In the genomic region with DNA sequence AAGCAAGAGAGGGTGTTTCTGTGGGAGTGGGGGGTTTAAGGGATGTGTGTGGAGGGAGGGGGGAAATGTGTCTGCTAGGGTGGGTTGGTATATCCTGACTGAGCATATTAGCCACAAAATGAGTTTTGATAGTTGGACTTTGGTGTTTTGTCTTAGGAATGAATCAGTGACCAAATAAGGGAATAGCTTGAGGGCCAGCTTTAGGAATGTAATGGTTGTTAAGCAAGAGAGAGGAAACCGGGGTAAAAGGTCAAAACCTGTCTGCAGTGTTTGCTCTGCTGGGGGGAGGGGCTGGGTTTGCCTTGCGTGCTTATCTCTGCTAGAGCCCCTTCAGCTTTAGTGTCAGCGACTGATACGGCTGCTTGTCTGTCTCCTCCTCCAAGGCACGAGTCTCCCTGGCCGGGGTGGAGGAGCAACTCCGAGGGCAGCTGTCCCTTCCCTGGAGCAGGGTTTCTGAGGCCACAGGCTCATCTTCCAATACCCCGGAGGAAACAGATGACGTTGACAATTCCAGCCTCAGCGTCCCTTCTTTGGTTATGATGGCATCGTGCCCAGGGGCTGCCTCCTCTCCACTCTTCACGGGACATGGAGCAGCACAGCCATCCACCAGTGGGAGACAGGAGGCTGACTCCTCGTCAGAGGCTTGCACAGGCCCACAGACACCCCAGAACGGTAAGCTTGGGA, we compare ENCODE assay signal across 8 mouse cellular contexts. TPM values are rescaled to one million over a fixed set of nuclear protein-coding genes. Genes with fewer than 3 reads are reported as not detected.
A peak's percentile ranks its signal among the peaks of the same experiment; 100 is the strongest.
DNase-seq lines count a peak whose midpoint lies in the region; ATAC-seq and TF ChIP-seq lines count a peak whose summit lies in the region.

No protein-coding gene starts in this region.

- no peak for DNase-seq in layer of hippocampus, adult 2 months (ENCODE audit: low spot score in 2 of 2)
- DNase-seq in layer of hippocampus, adult 18-20 months (ENCODE audit: low spot score in 2 of 2), result no peak
- DNase-seq in embryo, embryonic 11 days, result peak; percentile 90
- DNase-seq in heart, postnatal 0 days (ENCODE audit: low spot score), result peak; percentile 90
- peak; percentile 79 for DNase-seq in limb, embryonic 10.5 days (ENCODE audit: low spot score)
- peak; percentile 70 for DNase-seq in urinary bladder, adult 2 months (ENCODE audit: low spot score)
- DNase-seq in right cerebral cortex, postnatal 10 days (ENCODE audit: low spot score in 2 of 2), result no peak

- 0 out of 2 replicates have a peak overlapping the region, but pooled peaks have one; percentile 1 for H3K27ac ChIP-seq in layer of hippocampus, adult 2 months
- peak overlapping the region; percentile 81 for H3K27ac ChIP-seq in heart, postnatal 0 days (ENCODE audit: low read depth)
- H3K27ac ChIP-seq in limb, embryonic 10.5 days, result peak overlapping the region; percentile 94
- H3K27ac ChIP-seq in midbrain, embryonic 12.5 days (replicated peaks), result peak overlapping the region; percentile 58

- TF ChIP-seq EP300 in heart, postnatal 0 days (IDR thresholded peaks at IDR 0.05; ENCODE audit: low read depth), result 0 out of 2 replicates have a peak, but pooled peaks have one; percentile 20

- H3K27me3 ChIP-seq in heart, postnatal 0 days (ENCODE audit: control insufficient read depth, insufficient read depth, low read length), result no peaks in the 10 kb centered on the region
- no peaks in the 10 kb centered on the region for H3K27me3 ChIP-seq in limb, embryonic 10.5 days (ENCODE audit: low read depth, poor library complexity, severe bottlenecking)
- H3K27me3 ChIP-seq in midbrain, embryonic 12.5 days, result 0 out of 2 replicates have a peak, but pooled peaks cover 4% of the 10 kb centered on the region

- H3K9ac ChIP-seq in heart, postnatal 0 days (replicated peaks; ENCODE audit: low read depth, low read length), result peak overlapping the region; percentile 29
- peak overlapping the region; percentile 28; the same call in 1 of the 2 replicates for H3K9ac ChIP-seq in midbrain, embryonic 12.5 days (replicated peaks)

- peaks cover 13% of the 10 kb centered on the region; the same call in 1 of the 2 replicates for H3K4me1 ChIP-seq in heart, postnatal 0 days (ENCODE audit: control insufficient read depth, insufficient read depth)
- peaks cover 51% of the 10 kb centered on the region for H3K4me1 ChIP-seq in limb, embryonic 10.5 days
- H3K4me1 ChIP-seq in midbrain, embryonic 12.5 days, result peaks cover 13% of the 10 kb centered on the region; the same call in 1 of the 2 replicates

- no peak for TF ChIP-seq CTCF in layer of hippocampus, adult 2 months (conservative IDR thresholded peaks at IDR 0.05)
- no peak for TF ChIP-seq CTCF in heart, postnatal 0 days (IDR thresholded peaks at IDR 0.05; ENCODE audit: low read depth)

- H3K4me2 ChIP-seq in heart, postnatal 0 days (ENCODE audit: low read depth, low read length), result peak overlapping the region; percentile 33
- no peak overlapping the region; the same call in 1 of the 2 replicates for H3K4me2 ChIP-seq in midbrain, embryonic 12.5 days (replicated peaks)

- H3K4me3 ChIP-seq in layer of hippocampus, adult 2 months, result no peak overlapping the region
- 0 out of 2 replicates have a peak overlapping the region, but pooled peaks have one; percentile 9 for H3K4me3 ChIP-seq in heart, postnatal 0 days (ENCODE audit: low read depth, low read length)
- peak overlapping the region; percentile 43 for H3K4me3 ChIP-seq in limb, embryonic 10.5 days
- H3K4me3 ChIP-seq in midbrain, embryonic 12.5 days, result no peak overlapping the region

- no peaks in the 10 kb centered on the region; the same call in 1 of the 2 replicates for H3K36me3 ChIP-seq in heart, postnatal 0 days (replicated peaks; ENCODE audit: control insufficient read depth, insufficient read depth, low read length)
- H3K36me3 ChIP-seq in limb, embryonic 10.5 days, result peaks cover 13% of the 10 kb centered on the region
- H3K36me3 ChIP-seq in midbrain, embryonic 12.5 days, result no peaks in the 10 kb centered on the region

- no peaks in the 10 kb centered on the region for H3K9me3 ChIP-seq in heart, postnatal 0 days (replicated peaks; ENCODE audit: control insufficient read depth, low read length)
- H3K9me3 ChIP-seq in limb, embryonic 10.5 days (replicated peaks), result no peaks in the 10 kb centered on the region
- no peaks in the 10 kb centered on the region for H3K9me3 ChIP-seq in midbrain, embryonic 12.5 days

- WGBS in heart, postnatal 0 days, result 2% methylated on average over 14 of the region's 14 CpGs
- 6% methylated on average over 14 of the region's 14 CpGs for WGBS in limb, embryonic 10.5 days
- 15% methylated on average over 14 of the region's 14 CpGs for WGBS in midbrain, embryonic 12.5 days

- peak; percentile 76 for ATAC-seq in heart, postnatal 0 days (ENCODE audit: insufficient read depth, low read depth)
- no peak for ATAC-seq in midbrain, embryonic 12.5 days (ENCODE audit: low FRiP score, low read depth)

RNA-seq across cellular contexts. Expression of a gene that starts 6.3 kb away (rescaled TPM):
- 10 to 100 TPM; 60.4 to 67.8 TPM for total RNA-seq in layer of hippocampus, adult 2 months (2021)
- total RNA-seq in layer of hippocampus, adult 18-20 months (2021), result 10 to 100 TPM; 54.4 to 60.9 TPM
- 32.1 and 38.5 TPM in 2 replicates for total RNA-seq in heart, postnatal 0 days (2014; rRNA removed; ENCODE audit: low replicate concordance)
- polyA plus RNA-seq in heart, postnatal 0 days (2015; fragmentation: Nextera tagmentation; extraction: Ambion mirVana), result 0.65 and 1.1 TPM in 2 replicates
- 0.48 and 0.89 TPM in 2 replicates for polyA plus RNA-seq in limb, embryonic 10.5 days (2016; fragmentation: Nextera tagmentation; extraction: Ambion mirVana)
- 0.64 and 0.93 TPM in 2 replicates for polyA plus RNA-seq in midbrain, embryonic 12.5 days (2016; fragmentation: Nextera tagmentation; extraction: Ambion mirVana)
- polyA plus RNA-seq in urinary bladder, adult 2 months (2012; rRNA removed), result 29.3 and 31.7 TPM in 2 replicates

RNA-seq across cellular contexts. Expression of a gene that starts 29.1 kb away (rescaled TPM):
- total RNA-seq in layer of hippocampus, adult 2 months (2021), result not detected
- not detected for total RNA-seq in layer of hippocampus, adult 18-20 months (2021)
- not detected in 2 replicates for total RNA-seq in heart, postnatal 0 days (2014; rRNA removed; ENCODE audit: low replicate concordance)
- polyA plus RNA-seq in heart, postnatal 0 days (2015; fragmentation: Nextera tagmentation; extraction: Ambion mirVana), result 0.23 TPM in 1 of 2 replicates, not detected in the other
- polyA plus RNA-seq in limb, embryonic 10.5 days (2016; fragmentation: Nextera tagmentation; extraction: Ambion mirVana), result not detected in 2 replicates
- 0.84 and 0.90 TPM in 2 replicates for polyA plus RNA-seq in midbrain, embryonic 12.5 days (2016; fragmentation: Nextera tagmentation; extraction: Ambion mirVana)
- 0.15 and 0.23 TPM in 2 replicates for polyA plus RNA-seq in urinary bladder, adult 2 months (2012; rRNA removed)

RNA-seq across cellular contexts. Expression of a gene that starts 50.0 kb away (rescaled TPM):
- 10 to 100 TPM; 73.4 to 77.3 TPM for total RNA-seq in layer of hippocampus, adult 2 months (2021)
- total RNA-seq in layer of hippocampus, adult 18-20 months (2021), result 10 to 100 TPM; 73.3 to 75.9 TPM
- 141 and 159 TPM in 2 replicates for total RNA-seq in heart, postnatal 0 days (2014; rRNA removed; ENCODE audit: low replicate concordance)
- polyA plus RNA-seq in heart, postnatal 0 days (2015; fragmentation: Nextera tagmentation; extraction: Ambion mirVana), result 165 and 175 TPM in 2 replicates
- 309 and 316 TPM in 2 replicates for polyA plus RNA-seq in limb, embryonic 10.5 days (2016; fragmentation: Nextera tagmentation; extraction: Ambion mirVana)
- polyA plus RNA-seq in midbrain, embryonic 12.5 days (2016; fragmentation: Nextera tagmentation; extraction: Ambion mirVana), result 222 and 233 TPM in 2 replicates
- 142 and 199 TPM in 2 replicates for polyA plus RNA-seq in urinary bladder, adult 2 months (2012; rRNA removed)

RNA-seq across cellular contexts. Expression of a gene that starts 52.3 kb away (rescaled TPM):
- total RNA-seq in layer of hippocampus, adult 2 months (2021), result 10 to 100 TPM; 16.6 to 18.8 TPM
- 10 to 100 TPM; 21.1 to 27.2 TPM for total RNA-seq in layer of hippocampus, adult 18-20 months (2021)
- total RNA-seq in heart, postnatal 0 days (2014; rRNA removed; ENCODE audit: low replicate concordance), result 7.0 and 23.2 TPM in 2 replicates
- polyA plus RNA-seq in heart, postnatal 0 days (2015; fragmentation: Nextera tagmentation; extraction: Ambion mirVana), result 5.8 and 6.3 TPM in 2 replicates
- 4.5 and 8.0 TPM in 2 replicates for polyA plus RNA-seq in limb, embryonic 10.5 days (2016; fragmentation: Nextera tagmentation; extraction: Ambion mirVana)
- 1.4 and 2.3 TPM in 2 replicates for polyA plus RNA-seq in midbrain, embryonic 12.5 days (2016; fragmentation: Nextera tagmentation; extraction: Ambion mirVana)
- polyA plus RNA-seq in urinary bladder, adult 2 months (2012; rRNA removed), result 69.3 and 91.4 TPM in 2 replicates

Comparison
In these comparisons a context has a peak if more than half of its experiments do, and no peak if none do; other contexts are left out.
1. DNase-seq: peak in embryo, embryonic 11 days (single experiment), heart, postnatal 0 days (single experiment), limb, embryonic 10.5 days (single experiment) and urinary bladder, adult 2 months (single experiment); none in layer of hippocampus, adult 2 months (0 of 2), layer of hippocampus, adult 18-20 months (0 of 2) and right cerebral cortex, postnatal 10 days (0 of 2).
2. H3K27ac ChIP-seq: peak in every context shown above with its lines; median percentile 94 in limb, embryonic 10.5 days; 81 in heart, postnatal 0 days; 58 in midbrain, embryonic 12.5 days; 1 in layer of hippocampus, adult 2 months.
3. H3K4me3 ChIP-seq: peak in heart, postnatal 0 days (single experiment) and limb, embryonic 10.5 days (single experiment); none in layer of hippocampus, adult 2 months (single experiment) and midbrain, embryonic 12.5 days (single experiment).
4. RNA of a gene that starts 6.3 kb away (polyA plus RNA-seq): 29.3 to 31.7 TPM in urinary bladder, adult 2 months; 0.65 to 1.1 TPM in heart, postnatal 0 days, 0.64 to 0.93 TPM in midbrain, embryonic 12.5 days and 0.48 to 0.89 TPM in limb, embryonic 10.5 days; every median in the first group is over 10 times any median in the second.